Mouse (Mus musculus) testis, postnatal 10 days (tissue): ENCODE measurements around the gene Lgals2.
"Not testable (repeated sequence)": the region's sequence is repeated elsewhere in the genome, so short reads cannot be mapped to it uniquely, and the experiment has no call there.

Source experiments
- DNase-seq: peaks from one replicate; pipeline ENCODE4 v3.0.0; 2021; ENCODE audit warnings: low spot score

Gene Lgals2

DNA sequence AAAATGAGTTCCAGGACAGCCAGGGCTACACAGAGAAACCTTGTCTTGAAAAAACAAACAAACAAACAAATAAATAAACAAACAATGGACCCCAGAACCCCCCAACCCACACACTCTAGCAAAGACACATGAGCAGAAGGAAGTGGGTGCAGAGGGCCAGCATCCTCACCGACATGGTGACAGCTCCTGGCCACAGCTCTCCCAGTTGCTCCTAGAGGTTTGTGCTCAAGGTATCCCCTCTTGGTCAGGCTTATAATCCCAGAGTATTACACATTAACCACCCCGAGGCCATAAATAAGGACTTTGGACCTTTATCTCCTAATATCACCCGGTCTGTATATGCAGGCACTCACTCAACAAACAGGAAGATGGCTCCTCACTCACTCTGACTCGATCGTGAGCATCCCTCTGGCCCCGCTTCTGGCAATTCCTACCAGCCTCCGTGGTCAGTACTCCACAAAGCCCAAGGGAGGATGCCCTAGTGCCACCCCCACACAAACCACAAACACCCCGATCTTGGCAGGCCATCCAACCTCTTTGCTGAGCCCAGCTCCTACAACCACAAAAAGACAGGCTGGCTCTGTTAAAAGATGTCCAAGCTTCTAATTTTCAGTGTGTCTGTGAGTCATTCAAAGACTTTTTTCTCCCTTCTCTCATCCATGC, at the start of gene Lgals2:
Gene Lgals2, minus strand, starts transcription at position 227 of the 663 bp plus-strand sequence.
- DNase-seq: no peak

DNA sequence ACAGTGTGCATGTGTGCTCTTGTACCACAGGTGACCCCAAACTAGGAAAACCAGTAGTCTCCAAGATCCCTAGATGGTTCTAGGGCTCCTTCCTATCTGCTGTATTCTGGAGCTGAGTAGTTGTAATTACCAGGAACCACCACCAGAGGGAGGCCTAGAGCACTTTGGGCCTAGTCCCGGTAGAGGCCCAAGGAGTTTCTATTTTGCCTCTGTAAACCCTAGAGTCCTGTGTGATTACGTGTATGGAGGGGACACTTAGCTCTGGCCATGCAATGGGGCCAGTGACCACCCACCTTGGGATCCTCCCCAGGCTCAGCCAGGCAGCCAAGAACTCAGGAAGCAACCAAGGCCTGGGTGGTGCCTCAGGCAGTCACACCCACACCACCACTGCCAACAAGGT, 47.9 kb upstream of the Lgals2 start:
- peak; percentile 93 for DNase-seq

DNA sequence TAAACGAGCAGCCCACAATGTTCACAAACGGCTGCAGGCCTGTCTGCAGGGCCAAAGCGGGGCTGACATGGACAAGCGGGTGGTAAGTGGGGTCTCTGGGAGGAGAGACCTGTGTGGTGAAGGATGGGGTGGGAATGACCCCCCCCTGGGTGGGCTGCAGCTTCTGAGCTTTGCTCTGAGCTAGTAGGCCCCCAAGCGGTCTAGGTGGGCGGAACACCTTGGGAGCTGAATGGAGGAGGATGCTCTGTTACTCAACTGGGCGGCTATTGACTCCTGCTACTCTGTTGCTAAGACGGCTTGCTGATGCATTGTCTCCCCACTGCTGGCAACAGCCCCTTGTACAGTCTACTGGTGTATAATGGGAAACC, 46.1 kb upstream of the Lgals2 start:
- no peak for DNase-seq

DNA sequence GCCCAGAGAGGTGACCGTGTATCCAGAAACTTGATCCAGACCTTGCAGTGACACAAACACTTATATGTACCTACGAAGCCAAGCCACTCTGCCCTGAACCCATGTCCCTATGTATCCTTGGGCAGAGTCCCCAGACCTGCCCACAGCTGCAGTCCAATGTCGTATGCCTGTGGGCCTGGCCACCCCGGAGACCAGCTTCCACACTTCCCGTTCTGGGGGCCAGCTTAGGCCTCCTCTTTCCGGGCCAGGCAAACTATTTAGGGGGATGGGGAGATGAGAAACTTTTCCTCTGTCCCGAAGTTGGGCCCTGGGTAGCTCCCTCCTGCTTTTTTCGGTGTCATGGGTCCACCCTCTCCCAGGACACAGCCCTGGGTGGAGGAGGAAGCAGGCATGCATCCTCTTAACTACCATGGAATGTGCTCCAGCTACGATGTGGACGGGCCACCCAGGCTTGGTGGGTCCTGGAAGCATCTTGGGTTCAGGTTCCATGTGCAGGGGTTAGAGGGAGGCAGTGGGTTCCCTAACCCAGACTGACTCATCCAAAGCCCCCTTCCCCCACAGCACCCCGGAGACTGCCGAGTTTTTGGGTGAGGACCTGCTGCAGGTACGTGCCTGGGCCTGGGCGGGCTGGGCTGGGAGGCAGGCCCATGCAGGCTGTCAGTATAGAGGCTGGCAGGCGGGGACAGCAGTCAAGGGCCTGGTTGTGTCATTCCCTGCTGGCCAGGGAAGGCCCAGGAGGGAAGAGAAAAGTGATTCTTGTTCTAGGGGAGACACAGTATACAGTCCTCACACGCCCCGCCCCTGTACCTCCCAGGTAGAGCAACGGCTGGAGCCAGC, 45.5 kb upstream of the Lgals2 start:
- no peak for DNase-seq

DNA sequence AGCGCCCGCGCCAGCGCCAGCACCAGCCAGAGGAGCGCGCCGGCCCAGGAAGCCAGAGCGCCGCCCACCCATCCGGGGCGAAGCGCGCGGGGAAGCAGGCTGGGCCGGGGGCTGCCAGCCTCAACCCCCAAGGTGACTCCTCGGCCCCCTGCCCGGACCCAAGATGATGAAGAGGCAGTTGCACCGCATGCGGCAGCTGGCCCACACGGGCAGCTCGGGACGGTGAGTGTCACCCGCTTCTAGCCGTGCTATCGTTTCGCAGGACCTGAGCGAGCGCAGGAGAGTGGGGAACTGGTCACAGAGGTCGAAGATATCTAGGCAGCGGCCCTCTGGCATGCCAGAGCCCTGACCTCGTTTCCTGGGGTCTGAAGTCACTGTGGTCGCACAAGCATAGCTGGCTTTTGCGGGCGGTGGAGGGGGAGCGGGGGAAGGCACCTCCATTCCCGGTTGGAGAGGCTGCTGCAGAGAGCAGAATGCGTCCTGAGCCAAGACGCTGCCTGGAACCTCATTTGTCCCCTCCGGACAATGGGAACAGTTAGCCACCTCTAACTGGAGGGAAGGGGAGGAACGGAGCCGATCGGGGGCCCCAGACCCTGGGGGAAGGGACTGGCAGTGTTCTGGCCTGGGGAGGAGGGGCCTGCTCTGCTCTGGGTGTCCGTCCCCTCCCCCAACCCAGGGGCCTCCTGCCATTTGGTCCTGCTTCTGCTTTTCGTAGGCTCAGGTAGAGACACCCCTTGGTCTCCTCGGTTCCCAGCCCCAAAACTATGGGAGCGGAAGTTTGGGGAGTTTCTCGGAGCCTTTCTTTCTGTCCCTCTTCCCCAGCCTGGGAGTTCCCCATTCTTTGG, 44.6 kb upstream of the Lgals2 start, which contains the start of gene Sh3bp1:
Gene Sh3bp1, plus strand, starts transcription at position 29 of the 845 bp plus-strand sequence.
- peak; percentile 85 for DNase-seq

DNA sequence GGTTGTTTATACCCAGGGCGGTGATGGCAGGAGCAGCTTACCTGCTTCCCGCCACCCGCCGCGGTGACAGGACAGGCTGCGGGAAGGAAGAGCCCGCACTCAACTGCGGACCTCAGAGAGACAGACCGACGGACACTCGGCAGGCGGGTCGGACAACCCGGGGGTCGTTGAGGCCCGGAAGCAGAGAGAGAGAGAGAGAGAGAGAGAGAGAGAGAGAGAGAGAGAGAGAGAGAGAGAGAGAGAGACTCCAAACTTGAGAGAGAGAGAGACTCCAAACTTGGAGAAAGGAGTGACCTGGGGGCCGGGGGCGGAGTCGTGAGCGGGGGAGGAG, 44.0 kb upstream of the Lgals2 start, which contains the start of gene Gm49510:
Gene Gm49510, plus strand, starts transcription at position 259 of the 331 bp plus-strand sequence.
- no peak for DNase-seq

DNA sequence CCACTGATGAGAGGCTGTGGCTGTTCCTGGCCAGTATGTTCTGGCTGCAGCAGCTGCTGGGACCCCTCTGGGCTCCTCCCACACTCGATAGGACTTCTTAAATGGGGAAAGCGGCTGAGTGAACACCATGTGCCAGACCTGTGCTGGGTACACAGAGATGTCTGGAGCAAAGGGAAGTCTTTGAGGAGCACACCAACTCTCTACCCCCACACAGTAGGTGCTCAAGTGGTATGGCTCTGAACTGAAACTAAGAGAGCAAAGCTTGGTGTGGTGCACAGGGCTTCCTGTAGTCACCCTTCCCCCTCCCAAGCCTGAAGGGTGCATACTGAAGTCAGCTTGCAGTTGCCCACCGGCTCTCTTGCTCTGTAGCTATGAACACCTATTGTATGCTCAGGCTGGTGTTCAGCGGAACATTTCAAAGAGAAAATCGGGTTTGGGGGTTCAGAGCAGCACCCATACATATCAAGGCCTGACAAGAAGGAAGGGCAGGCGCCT, 43.2 kb upstream of the Lgals2 start:
- no peak for DNase-seq

DNA sequence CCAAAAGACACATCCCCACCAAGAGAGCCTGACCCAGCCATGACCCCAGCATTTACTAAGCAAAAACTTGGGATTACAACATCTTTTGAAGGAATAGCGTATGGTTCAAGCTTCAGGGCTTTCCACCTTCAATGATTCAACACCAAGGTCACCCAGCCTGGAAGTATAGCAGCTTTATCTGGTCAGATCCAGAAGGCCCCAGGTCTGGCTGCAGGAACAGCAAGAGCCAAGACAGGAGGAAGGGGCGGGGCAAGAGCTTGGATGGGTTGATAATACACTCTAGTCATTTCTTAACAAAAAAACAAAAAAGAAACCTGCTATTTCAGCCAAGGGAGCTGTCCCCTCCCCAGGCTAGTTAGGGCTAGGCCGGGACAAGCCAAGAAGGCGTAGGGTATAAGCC, 42.2 kb upstream of the Lgals2 start:
- DNase-seq: peak; percentile 72

DNA sequence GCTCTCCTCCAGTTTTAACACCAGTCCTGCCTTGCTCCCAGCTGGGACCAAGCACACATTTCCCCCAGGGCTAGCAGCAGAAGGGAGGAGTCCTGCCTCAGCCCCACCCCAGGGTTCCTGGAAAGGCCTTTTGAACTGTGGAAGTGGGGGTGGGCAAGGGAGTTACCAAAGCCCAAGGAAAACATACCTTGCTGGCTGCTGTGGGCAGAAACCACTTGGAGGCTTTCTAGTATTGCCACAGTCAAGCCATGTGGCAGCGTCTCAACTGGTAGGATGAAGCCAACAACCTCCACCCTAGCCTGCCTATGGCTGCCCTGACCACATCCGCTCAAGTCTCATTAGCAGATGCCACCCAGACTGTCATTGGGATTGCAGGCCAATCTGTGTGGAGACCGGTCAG, 40.8 kb upstream of the Lgals2 start:
- DNase-seq: no peak

DNA sequence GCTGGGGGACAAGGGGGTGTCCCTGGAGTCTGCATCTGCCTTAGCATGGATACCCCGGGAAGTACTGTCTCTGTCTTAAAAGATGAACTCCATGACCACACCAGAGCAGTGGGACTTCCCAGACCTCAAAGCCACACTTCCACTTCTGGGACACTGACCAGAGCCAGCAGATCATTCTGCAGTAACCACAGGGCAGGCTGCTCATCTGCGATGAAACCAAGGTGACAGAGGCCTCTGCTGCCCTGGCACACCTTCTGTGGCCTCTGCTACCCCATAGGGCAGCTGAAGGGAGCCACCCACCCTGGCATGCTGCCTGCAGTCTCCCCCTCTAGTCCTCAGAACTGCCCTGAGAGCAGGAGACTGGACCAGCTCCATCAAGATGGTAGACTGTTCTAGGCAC, 40.4 kb upstream of the Lgals2 start:
- DNase-seq: no peak

DNA sequence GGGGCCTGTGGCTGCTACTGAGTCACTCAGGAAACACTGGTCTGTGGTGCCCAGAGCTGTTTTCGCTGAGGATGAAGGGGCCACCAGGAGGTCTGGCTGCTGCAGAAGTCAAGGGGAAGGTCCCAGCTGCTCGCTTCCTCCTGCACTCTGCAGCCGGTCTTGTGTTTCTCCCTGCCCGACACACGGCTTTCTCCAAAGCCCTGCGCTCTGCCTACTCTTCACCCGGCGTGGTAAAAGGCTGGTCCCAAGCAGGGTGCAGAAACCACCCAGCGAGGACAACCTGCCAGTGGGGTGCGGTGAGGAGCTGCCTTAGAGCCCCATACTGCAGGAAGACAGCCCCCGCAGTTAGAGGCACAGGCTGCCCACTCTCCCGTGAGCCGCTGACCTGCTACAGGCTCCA, 39.4 kb upstream of the Lgals2 start:
- no peak for DNase-seq

DNA sequence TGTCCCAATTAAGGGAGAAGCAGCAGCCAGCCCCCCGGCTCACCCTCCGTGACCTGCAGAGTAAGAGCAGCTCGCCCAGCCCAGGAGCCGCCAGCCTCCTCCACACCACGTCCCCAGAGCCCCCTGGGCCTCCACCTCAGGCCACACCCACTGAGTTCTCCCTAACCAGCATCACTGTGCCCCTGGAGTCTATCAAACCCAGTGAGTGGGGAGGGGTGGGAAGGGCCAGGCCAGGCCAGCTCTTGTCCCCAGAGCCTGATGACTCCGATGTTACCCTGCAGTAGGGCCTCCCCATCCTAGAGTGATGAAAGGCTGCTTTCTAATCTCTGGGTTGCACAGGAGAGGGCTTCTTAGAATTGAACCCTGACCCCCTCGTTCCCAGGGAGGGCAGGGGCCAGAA, 37.1 kb upstream of the Lgals2 start:
- no peak for DNase-seq

DNA sequence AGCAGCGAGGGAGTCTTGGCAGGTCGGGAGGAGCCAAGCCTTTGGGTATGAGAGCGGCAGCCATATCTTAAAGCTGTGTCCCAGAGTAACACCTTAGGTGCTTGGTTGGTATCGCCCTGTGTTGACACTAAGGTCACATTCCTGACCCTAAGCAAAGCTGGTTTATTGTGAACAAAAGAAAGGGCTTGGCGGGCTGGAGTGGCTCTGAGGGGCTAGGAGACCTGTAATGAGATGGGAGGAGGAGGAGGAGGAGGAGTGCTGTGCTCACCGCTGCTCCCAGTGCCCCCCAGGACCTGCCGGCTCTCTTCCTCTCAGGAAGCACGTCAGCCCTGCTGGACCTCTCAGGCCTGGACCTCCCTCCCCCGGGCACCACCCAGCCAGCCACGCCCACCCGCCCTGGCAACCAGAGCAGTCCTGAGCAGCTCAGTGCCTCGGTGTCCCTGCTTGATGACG, 34.1 kb upstream of the Lgals2 start:
- DNase-seq: no peak

DNA sequence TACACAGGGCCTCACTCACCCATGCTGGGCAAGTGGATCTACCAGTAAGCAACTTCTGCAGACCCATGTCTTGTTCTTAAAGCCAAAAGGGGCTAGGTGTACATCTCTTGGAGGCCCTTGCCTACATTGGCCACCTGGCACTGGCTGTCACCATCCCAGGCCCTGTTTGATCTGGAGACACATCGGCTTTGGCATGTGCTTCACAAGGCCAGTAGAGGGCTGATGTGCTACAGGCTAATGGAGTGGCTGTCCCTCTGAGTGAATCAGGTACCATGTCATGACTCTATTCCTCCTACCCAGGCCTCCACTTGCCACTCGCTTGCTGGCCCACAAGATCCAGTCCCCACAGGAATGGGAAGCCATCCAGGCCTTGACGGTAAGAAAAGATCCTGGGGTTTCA, 26.5 kb upstream of the Lgals2 start:
- no peak for DNase-seq

DNA sequence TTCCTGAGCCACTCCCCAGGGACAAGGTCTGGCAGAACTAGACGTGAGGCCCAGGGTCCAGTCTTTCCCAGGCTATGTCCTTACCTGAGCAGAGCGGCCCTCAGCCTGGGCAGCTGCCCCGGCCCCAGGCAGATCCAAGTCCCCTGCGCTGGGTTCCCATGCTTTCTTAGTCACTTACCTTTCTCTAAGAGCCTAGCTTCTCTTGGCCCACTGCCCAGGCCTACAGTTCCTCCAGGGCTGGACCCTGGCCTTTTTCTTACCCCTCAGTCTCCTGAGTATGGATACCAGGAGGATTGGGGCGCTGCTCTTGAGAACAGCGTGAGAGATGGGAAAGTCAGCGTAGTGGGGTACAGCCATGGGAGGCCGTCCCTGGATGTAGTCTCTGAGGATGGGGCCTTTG, 25.1 kb upstream of the Lgals2 start:
- peak; percentile 63 for DNase-seq

DNA sequence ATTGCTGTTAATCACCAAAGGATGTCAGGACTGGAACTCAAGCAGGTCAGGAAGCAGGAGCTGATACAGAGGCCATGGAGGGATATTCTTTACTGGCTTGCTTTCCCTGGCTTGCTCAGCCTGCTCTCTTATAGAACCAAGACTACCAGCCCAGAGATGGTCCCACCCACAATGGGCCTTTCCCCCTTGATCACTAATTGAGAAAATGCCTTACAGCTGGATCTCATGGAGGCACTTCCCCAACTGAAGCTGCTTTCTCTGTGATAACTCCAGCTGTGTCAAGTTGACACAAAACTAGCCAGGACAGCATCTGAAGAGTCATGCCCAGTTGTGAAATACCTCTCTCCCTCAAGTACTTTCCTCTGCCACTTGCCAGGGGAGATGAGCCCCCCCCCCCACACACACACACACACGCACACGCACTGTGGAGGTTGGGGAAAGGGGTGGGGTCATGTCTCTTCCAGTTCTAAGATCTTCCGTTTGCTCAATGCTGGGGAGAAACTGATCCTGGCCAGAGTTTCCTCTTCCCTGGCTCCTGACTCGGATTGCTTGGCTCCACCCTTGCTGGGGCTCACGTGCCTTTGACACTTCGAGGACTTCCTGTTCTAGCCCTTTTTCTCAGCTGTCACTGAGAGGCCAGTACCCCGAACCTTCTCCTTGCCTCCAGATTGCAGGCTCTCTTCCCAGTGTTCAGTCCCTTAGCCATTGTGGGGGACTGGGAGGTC, 23.6 kb upstream of the Lgals2 start:
- DNase-seq: not testable (repeated sequence)

DNA sequence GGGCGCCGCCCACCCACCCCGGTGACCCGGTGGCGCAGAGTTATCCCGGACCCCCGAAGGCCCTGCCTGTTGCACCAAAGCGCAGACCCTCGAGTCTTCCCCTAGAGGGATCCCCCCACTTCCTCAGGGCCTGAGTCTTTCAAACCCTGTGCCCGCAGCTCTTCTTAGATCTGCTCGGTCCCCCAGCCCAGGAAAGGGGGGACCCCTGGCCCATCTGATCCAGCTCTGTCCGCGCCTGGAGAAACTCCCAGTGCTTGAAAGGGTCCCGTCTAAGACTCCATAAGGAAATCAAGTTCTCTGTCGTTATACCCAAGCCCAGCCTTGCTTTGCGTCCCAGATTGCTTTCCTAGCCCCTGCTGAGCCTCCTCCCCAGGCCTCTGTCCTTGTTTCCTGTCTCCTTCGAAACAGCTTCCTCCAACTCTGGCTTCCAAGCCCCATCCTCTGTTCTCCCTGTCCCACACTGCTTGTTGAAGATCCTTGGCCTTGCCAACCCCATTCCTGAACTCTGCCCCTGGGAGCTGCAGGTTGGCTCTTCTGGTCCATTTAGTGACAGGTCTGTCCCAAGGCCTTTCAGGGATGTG, 22.6 kb upstream of the Lgals2 start:
- DNase-seq: no peak

DNA sequence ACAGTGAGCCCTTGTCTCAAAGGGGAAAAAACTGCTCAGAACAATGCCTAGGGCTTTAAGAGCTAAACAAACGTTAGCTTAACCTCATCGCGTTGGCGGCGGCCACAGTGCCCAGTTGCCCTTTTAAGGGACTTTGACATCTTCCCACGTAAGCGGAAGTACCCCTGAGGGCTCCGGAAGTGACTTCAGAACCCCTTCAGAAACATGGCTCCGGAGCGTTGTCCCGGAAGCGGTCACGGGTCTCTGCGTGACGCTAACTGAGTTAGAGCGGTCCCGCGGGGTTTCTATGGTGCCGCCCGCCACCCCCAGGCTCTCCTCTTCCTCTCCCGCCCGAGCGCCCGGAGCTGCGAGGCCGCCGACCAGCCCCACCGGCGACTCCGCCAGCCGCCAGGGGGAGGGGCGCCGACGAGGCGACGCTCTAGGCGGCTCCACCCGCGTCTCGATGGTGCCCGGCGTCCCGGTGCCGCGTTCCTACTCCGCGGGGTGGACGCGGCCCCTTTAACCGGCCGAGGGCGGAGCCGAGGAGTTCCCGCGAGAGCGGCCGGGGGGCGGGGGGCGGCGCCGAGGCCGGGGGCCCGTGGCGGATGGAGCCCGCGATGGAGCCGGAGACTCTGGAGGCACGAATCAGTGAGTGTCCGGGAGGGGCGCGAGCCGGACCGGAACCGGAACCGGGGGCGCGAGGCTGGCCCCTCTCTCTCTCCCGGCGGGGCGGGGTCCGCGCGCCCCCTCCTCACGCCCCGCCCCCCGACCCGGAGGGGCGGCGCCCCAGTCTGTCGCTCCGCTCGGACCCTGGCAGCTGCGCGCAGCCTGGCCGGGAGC, 21.9 kb upstream of the Lgals2 start, which contains the start of gene Gga1:
Gene Gga1, plus strand, starts transcription at position 200 of the 819 bp plus-strand sequence.
- DNase-seq: peak; percentile 91

DNA sequence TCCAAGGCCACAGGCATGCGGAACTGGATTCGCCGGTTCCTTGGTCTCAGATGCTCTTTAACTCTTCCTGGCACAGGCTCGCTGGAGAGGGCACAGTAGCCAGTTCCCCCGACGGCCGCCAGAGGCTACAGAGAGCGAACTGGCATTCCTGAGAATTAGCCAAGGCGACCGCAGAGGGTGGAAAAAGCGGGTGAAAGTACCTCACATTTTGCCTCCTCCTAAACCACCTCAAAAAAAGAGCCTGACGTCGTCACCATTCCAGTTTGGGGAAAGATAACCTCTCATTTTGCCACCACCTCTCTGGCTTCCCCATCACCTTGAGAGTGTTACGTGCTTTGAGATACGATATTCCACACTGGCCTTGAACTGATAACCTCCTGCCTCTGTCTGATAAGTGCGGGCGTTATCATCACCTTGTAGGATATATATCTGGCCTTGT, 20.9 kb upstream of the Lgals2 start:
- DNase-seq: peak; percentile 90

DNA sequence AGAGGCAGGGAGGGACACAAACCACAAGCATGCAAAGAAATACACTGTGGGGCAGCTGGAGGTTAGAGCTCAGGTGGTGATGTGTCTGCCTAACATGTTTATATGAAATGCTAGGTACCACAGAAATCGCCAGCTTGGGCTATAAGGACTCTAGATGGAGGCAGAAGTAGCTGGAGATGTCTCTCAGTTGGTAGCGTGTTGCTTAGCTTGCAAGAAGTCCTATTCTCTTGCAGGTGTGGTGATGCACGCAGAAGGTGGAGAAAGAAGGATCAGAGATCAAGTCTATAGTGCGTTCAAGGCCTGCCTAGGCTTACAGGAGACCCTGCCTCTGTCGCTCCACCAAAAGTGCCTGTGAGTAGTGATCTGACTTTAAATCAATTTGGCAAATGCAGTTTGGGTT, 20.2 kb upstream of the Lgals2 start:
- no peak for DNase-seq
